Mouse (Mus musculus) thymus, postnatal 0 days (tissue): ENCODE data around the gene Ptpn22. TPM values are rescaled to one million over a fixed set of nuclear protein-coding genes. Genes with fewer than 3 reads are reported as not detected.

Source experiments
- DNase-seq: peaks from one replicate; pipeline ENCODE4 v3.0.0-alpha.2; 2015; ENCODE audit warnings: low spot score
- polyA plus RNA-seq: library from polyadenylated mRNA; unstranded; fragments of >200 nt; fragmentation: Nextera tagmentation; extraction: Ambion mirVana; gene quantifications from 2 replicates; pipeline ENCODE4 v1.2.1, GENCODE M21; 2015

Ptpn22 gene
- polyA plus RNA-seq, 1 experiment from 2014 or later, result 64.6 TPM

DNA sequence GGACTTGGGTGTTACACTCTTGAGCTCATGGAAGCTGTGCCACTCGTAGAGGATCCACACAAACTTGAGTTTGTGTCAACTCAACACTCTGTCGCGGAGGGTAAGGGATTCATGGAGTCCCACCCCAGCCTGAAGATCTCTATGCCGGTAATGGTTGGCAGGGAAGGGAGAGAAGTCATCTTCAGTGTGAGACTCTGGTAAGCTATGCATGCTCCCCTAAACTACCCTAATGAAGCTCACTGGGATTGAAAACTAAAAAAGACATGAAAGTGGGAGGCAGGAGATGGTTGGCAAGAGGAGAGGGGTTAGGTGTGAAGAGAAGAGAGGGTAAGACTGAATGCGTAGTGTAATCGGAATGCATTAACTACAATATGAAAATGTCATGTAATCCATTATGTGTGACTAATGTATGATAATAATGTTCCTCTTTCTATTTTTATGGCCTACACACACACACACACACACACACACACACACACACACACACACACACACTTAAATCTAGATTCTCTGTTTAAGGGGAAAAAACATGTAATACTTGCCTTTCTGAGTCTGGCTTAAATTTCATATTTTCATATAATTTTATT lies 1.5 kb upstream of the Ptpn22 start:
- no peak for DNase-seq

DNA sequence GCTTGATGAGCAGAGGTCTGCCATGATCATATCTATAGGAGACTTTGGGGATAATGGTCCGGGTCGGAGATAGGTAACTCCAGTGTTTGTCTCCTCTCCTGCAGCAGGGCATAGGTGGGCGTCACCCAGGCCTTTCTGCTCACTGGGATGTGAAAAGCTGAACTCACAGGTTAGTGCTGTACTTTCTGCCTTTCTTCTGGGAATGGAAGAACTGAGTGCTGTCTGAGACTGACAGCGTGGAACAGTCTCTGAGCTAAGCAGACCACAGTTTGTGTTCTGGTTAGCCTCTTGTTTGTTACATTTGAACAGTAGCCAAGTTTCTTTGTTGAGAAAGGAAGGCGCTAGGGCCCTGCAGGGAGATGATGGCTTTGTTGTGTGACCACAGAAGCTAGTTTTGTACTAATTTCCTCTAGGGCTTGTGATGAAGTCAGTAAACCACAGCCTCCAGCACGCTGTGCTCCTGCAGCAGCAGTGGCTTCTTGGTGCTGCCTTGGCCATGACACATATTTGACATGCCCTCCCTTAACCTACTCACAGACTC lies 326 bp downstream of the Ptpn22 start:
- DNase-seq, result peak; percentile 89

DNA sequence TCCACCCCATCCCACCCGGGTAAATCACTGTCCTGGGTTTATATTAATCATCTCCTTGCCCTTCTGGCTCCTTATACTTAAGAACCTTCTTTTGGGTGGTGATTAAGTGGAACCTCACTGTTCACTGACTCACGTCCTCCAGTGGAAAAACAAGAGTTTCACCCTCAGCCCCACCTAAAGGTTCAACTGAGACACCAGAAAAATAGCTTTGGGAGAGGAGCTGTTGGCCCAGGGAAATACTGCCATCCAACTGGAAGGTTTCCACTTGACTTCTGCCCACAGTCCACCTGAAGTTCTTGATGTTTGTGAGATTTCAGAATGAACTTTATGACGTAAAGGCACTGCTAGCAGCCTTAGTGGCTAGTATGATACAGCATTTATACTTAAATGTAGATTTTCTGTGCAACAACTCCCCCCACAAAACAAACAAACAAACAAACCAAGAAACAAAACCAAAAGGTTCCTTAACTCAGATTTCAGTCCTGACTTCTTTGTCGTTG lies 3.2 kb downstream of the Ptpn22 start:
- DNase-seq, result no peak

DNA sequence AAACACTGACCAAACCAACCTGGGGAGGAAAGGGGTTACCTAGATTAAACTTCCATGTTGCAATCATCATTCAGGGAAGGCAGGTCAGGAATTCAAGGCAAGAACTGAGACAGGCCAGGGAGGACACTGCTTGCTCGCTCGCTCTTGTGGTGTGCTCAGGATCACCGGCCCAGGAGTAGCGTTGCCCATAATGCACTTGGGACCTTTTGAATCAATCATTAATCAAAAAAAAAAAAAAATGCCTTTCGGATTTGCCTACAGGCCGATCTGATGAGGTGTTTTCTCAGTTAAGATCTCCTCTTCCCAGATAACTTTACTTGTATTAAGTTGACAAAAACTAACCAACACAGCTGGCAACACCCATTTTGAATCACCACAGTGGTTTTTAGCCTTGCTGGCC lies 4.6 kb downstream of the Ptpn22 start:
- DNase-seq, result no peak

DNA sequence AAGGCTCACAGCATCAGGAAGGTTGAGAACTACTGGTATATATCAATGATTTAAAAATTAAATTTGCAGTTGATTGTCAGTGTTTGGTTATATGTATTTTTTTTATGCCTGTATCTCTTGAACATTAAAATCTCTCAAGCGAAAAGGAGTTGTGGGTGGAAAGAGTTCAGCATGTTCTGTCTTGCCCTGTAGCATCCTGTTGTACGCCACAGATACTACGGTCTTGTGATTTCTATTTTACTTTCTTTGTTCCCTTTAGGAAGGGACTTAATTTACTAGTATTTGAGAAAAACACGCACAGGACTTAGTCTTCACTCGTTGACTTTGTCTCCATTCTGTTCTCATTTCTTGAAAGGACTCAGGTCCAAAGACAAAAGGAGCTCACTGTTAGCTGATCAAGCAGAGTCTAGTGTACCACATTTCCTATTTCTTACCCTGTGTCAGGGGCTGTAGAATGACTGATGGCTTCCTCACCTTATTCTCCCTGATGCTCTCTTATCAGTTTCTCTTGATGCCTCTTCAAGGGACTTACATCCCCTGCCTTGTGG lies 7.9 kb downstream of the Ptpn22 start:
- peak; percentile 11 for DNase-seq

DNA sequence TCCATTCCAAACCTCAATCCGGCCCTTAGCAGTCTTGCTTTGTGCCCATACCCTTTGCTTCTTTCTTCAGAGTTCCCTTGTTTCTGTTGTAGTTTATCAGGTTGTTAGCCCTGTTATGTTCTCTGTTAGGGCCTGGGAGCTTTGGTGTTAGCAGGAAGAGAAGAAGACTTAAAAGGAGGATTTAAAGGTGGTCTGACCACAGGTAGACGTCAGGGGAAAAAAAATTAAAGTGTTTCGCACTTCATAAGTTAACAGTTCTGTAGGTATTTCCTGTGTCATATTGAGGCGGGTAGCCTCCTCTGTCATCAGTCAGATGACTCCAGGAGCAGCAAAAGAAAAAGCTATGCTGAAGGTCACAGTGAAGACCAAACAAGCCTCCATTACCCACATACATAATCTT lies 8.4 kb downstream of the Ptpn22 start:
- peak; percentile 25 for DNase-seq

DNA sequence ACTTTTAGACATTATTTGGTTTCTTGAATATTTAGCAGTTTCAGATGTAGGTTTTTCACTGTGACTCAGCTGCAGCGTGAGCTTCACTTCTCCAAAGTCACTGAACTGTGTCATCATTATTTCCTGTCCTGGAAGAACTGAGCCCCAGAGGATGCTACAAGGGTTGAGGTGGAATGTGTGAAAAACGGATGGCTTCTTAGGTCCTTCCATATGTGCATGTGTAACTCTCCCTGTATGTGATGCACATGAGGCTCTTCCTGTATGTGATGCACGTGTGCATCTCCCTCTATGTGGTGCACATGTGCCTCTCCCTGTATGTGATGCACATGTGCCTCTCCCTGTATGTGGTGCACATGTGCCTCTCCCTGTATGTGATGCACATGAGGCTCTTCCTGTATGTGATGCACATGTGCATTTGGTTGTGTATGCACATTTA lies 13.1 kb downstream of the Ptpn22 start:
- DNase-seq, result no peak

DNA sequence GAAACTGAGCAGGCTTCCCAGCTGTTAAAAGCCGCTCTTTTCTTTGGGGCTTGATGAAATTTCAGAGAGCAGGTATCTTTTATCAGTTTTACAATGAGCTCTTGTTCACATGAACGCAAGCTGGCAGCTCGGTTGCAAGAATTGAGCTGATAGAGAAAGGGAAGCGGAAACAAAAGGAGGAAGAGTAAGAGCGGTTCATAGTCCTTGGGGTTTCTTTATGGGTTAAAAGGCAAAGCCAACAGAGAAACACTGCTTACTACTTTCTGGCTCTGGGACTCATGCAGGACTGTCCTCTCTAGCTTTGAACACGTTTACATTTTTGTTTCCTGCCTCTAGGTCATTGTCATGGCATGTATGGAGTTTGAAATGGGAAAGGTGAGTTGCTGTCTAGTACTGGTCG lies 14.7 kb downstream of the Ptpn22 start:
- DNase-seq, result no peak

DNA sequence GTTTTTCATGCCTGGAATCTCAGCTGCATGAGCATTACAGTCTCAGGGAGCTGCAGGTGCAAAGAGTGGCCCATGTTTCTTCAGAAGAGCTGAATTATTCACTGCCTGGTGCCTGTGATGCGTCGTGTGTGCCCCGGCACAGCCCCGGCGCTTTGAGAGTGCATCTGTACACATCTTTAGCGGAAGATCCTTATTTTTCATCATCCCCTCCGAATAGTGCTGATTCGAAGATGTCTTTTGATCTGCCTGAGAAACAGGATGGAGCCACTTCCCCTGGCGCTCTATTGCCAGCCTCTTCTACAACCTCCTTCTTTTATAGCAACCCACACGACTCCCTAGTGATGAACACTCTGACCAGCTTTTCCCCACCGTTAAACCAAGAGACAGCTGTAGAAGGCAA lies 26.4 kb downstream of the Ptpn22 start:
- peak; percentile 64 for DNase-seq

DNA sequence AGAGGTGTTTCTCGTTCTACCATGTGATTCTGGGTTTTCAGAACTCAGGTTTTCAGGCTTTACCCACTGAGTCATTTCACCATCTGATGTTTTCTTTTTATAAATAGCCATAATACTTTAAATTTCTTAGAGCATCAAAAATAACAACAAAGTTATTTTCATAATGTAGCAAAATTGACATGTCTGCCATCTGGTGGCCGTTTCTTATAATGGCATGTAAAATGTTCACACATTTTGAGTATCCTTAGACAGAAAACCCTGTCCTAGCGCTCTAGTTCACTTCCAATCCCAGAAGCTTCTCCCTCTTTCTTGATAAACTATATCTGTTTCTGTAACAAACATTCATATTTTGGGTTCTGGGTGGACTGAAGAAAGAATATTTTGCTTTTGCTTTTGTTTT lies 28.0 kb downstream of the Ptpn22 start:
- peak; percentile 74 for DNase-seq

DNA sequence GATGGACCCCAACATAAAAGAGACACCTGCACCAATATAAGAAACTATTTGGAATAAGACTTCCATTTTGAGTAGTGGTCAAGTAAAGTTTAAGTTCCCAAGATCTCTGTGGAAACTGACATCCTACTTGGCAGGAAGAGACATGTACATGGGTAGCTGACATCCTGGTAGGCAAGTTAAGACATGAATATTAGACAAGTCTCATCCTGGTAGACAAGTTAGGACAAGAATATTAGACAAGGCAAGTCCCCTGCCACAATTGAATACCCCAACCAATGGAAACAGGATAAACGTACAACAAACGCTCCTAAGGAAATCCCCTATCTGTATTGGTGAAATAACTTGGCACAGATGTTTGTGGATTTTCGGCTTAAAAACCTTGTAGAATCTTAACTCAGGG lies 33.8 kb downstream of the Ptpn22 start:
- no peak for DNase-seq

DNA sequence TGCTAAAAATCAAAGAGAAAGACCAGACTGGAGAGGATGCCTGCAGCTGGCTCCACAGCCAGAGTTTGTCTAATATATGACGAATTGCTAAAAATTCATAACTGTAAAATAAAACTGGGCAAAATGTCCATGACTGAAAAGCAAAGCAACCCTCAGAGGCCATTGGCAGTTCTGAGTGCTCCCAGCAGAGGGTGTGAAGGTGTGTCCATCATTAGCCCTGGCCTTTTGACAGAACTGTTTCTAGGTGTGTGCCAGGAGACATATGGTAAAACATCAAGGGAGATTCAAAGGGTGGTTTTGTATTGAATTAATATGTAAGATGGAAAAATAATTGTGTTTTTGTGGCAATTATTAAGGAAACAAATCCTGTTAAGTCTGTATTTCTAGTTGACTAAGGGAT lies 45.1 kb downstream of the Ptpn22 start:
- DNase-seq, result peak; percentile 34

DNA sequence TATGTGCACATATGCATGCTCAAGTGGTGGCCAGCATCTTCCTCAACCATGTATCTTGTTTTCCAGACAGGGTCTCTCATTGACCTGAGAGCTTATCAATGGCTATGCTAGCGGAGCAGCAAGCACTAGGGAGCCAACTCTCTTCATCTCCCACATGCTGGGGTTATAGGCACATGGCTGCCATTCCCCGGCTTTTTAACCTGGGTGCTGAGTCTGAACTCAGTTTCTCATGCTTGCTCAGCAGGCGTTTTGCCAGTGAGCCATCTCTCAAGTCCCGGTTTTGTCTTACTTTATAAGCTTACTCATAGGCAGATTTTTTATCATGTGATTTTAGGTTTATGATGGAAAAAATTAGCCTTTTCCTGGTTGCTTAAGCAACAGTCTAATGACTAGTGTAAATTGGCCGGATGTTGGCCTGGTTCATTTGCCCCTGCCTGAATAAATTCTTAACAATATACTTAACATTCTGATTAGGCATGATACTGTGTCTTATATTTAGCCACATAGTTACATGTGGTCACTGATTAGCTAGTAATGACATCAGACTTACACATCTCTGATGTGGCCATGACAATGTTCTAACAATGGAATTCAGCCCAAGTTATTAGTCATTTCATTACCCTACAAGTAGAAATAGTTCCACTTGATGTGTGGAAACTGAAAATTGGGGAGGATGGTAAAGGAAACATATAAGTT lies 47.9 kb downstream of the Ptpn22 start:
- DNase-seq, result no peak

DNA sequence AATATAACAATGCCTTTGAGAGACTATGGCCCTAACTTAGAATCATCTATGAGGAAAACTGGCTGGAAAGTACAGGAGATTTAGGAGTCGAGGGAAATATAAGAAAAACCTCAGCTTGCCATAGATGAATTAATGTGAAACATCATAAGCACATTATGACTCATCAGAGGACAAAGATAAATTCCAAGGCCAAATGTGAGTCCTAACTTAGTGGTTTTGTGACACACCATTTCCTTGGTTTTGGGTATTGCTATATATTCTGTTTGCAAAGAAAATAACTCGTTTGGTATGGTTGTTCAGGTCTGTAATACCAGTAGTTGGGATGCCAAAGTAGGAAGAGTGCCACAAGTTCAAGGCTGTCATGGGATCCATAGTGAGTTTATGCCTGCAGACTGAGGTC lies 49.2 kb downstream of the Ptpn22 start:
- no peak for DNase-seq

DNA sequence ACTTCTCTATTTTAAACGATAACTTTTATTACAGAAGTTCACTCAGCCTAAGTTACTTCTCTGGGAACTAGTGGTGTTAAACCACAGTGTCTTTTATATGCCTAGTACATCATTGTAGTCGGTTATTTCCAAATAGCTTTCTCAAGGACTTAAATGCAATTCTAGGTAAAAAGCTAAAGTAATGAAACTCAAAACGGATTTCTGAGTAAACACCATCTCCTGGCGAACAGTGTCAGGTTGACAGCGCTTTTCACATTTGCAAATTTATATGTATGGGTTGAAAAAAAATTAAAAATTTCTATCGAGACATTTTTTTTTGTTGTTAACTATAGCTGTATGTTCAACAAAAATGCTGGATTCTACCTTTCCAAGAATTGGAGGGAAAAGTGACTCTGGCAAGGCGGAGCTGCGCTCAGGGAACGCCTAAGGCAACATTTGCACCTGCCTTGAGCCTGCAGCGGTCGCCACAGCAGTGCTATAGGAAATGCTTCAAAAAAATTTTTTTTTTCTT lies 53.9 kb downstream of the Ptpn22 start:
- no peak for DNase-seq

DNA sequence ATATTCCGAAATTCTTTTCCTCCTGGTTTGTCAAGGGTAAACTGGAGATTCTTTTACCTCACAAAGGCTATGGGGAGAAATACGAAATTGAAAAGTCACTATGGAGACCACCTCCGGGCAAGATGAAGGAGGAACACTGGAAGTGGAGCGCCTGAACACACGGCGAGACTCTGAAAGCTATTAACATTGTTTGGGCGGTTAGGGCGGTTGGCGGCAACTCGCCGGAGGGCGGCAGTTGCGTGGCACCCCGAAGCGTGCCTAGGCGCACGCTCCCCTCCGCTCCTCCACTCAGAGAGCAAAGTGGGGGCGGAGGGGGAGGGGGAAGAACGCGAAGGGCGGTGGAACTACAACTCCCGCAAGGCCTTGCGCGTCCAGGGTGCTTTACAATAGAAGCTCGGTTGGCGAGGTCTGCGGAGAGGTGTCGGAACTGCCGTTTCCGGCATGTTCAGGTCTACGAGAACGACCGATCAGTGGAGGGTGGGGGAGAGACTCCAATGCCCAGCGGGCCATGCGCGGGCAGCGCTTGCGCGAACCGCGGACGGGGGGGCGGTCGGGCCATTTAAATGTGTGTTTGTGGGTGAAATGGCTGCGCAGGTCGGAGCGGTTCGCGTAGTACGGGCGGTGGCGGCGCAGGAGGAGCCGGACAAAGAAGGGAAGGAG lies 54.5 kb downstream of the Ptpn22 start, which contains the start of gene Rsbn1:
Gene Rsbn1, plus strand, starts transcription at position 111 of the 660 bp plus-strand sequence.
- DNase-seq, result peak; percentile 99

DNA sequence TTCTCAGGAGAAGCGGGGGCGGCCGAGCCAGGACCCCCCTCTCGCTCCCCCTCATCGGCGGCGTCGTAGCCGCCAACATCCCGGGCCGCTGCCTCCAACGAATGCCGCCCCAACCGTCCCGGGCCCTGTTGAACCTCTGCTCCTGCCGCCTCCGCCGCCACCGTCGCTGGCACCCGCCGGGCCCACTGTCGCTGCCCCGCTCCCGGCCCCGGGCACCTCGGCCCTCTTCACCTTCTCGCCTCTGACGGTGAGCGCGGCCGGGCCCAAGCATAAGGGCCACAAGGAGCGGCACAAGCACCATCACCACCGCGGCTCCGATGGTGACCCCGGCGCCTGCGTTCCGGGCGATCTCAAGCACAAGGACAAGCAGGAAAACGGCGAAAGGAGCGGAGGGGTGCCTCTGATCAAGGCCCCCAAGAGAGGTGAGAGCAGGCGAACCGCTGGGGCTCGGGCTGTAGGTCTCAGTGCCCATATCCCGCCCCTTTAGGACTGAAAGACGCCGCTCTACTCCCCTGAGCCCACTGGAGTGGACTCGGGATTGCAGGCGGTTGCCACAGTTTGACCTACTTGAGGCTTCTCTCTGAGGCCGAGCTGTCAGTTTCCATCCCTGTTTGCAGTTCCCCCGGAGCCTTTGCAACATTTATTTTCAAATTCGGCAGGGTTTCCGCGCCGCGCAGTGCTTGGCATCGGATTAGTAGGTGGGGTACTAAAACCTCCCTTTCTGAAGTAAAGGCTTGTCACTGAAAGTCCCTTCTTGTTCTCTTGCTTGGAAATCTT lies 55.3 kb downstream of the Ptpn22 start:
- peak; percentile 42 for DNase-seq

DNA sequence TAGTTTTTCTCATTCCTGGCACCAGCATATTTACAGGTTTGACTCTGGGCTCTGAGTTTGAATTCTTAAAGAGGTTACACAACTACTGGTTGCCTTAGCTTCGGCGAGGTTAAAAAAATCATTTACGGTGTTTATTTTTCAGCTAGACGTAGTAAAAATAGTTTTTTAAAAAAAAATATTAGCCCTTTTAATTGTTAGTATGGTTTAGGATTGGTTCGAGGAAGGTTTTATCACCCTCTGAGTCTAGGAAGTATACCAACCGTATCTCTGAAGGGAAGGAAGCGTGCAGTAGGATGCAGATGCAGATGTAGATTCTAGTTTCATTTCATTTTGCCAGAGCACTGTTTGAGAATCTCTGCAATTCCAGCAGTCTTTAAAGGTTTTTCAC lies 55.9 kb downstream of the Ptpn22 start:
- DNase-seq, result peak; percentile 16

DNA sequence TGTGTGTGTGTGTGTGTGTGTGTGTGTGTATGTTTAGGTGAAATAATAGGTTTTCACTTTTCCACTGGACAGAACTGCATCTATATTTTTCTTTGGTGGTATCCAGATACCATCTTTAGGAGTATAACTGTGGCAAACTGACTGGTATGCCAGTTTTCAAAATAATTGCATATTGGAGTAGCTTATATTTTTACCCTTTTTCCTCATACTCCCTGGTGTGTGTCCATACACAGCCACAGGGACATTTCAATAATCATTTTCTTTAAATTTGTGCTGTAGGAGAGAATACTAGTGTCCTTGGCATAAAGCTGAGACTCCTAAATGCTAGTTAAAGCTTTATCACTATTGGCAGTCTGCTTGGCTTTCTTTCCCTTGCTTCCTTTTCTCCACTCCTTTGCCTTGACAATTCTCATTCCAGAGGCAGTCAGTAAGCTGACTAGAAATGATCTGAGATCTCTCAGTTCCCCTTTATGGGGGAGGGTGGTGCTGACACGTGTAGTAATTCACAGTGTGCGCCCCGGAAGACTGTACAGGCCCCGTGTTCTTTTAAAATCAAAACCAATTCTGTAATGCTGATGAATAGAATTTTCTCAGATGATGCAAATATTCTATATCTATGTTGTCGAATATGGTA lies 56.7 kb downstream of the Ptpn22 start:
- peak; percentile 36 for DNase-seq

DNA sequence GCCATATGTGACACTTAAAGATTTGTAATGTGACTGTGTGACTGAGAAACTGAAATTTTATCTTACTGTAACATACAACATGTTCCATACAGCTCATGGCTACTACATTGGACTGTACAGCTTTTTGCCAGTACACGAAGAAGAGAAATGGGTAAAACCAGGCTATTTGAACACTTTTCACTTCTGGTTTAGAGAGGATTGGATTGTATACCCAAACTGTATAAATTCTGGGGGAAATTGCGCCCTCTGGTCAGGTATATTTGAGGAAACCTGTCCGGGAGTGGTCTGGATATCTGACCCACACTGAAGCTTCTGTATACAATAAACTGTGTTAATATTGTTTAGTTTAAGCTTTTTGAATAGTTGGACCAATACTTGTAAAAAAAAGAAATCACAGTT lies 57.2 kb downstream of the Ptpn22 start:
- peak; percentile 3 for DNase-seq
